Mouse (Mus musculus) forebrain, embryonic 14.5 days (tissue): ENCODE data around the gene Prdx6. TPM values are rescaled to one million over a fixed set of nuclear protein-coding genes. Genes with fewer than 3 reads are reported as not detected.

Experiments
- ATAC-seq: fragments of 200-750 bp; cut with Nextera tagmentation; 2 replicates; pipeline ENCODE4 v1.8.0; 2017; ENCODE audit warnings: mild to moderate bottlenecking, moderate library complexity
- DNase-seq: peaks from one replicate; pipeline ENCODE4 v3.0.0-alpha.2; 2015; ENCODE audit warnings: low spot score
- H3K27ac ChIP-seq: fragments of 300-500 bp; sonication (generic); 2 replicates; pipeline ENCODE4 v1.5.1; 2014; ENCODE audit warnings: low read depth, mild to moderate bottlenecking, control low read depth, low read length, moderate library complexity
- H3K27me3 ChIP-seq: fragments of 300-500 bp; sonication (generic); replicated peaks from 2 replicates; pipeline ENCODE4 v1.6.1; 2014; ENCODE audit warnings: low read length, control low read depth, mixed read lengths; ENCODE audit not compliant: control insufficient read depth, insufficient read depth
- H3K36me3 ChIP-seq: fragments of 300-500 bp; sonication (generic); 2 replicates; pipeline ENCODE4 v1.6.1; 2014; ENCODE audit warnings: low read length, control low read depth; ENCODE audit not compliant: control insufficient read depth, insufficient read depth
- H3K4me1 ChIP-seq: fragments of 300-500 bp; sonication (generic); 2 replicates; pipeline ENCODE4 v1.6.1; 2014; ENCODE audit warnings: antibody characterized with exemption, low read length, control low read depth; ENCODE audit not compliant: control insufficient read depth, insufficient read depth
- H3K4me2 ChIP-seq: fragments of 300-500 bp; sonication (generic); 2 replicates; pipeline ENCODE4 v1.6.1; 2014; ENCODE audit warnings: mild to moderate bottlenecking, control low read depth, low read length
- H3K4me3 ChIP-seq: fragments of 300-500 bp; sonication (generic); 2 replicates; pipeline ENCODE4 v1.5.1; 2014; ENCODE audit warnings: low read depth, low read length, control low read depth
- H3K9ac ChIP-seq: fragments of 300-500 bp; sonication (generic); 2 replicates; pipeline ENCODE4 v1.6.1; 2014; ENCODE audit warnings: mild to moderate bottlenecking, low read length, control low read depth, moderate library complexity
- H3K9me3 ChIP-seq: fragments of 300-500 bp; sonication (generic); replicated peaks from 2 replicates; pipeline ENCODE4 v1.6.1; 2016; ENCODE audit warnings: low read length, control low read depth, mixed read lengths; ENCODE audit not compliant: control insufficient read depth
- WGBS: fragments of 180-500 bp; shearing (Covaris S2); extraction: QIAGEN DNeasy Blood & Tissue Kit; methylation state at CpG from one replicate; pipeline ENCODE4 v1.1.7; 2014; 5-methylcytosine and 5-hydroxymethylcytosine counted together
- polyA plus RNA-seq: library from polyadenylated mRNA; unstranded; fragments of >200 nt; fragmentation: Nextera tagmentation; extraction: Ambion mirVana; gene quantifications from 2 replicates; pipeline ENCODE4 v1.2.1, GENCODE M21; 2014

The Prdx6 gene
- polyA plus RNA-seq, 1 experiment from 2014 or later, result 281 TPM

GRCm38 (mm10) chr1:161269346-161269745, 18.3 kb upstream of the Prdx6 start:
- H3K27me3 ChIP-seq, result no peaks in the 10 kb centered on the region
- H3K9ac ChIP-seq, result no peak overlapping the region
- WGBS, result 72% methylated on average over 4 of the region's 4 CpGs
- ATAC-seq (peak; percentile 72), DNase-seq (peak; percentile 62)
- no peak overlapping the region for H3K27ac ChIP-seq
- no peak overlapping the region for H3K4me2 ChIP-seq
- no peaks in the 10 kb centered on the region for H3K9me3 ChIP-seq
- no peak overlapping the region for H3K4me3 ChIP-seq
- no peaks in the 10 kb centered on the region for H3K4me1 ChIP-seq
- H3K36me3 ChIP-seq, result no peaks in the 10 kb centered on the region

- WGBS, result 69% methylated on average over 5 of the region's 5 CpGs
- DNase-seq, result no peak
These were observed 17.9 kb upstream of the Prdx6 start for GRCm38 (mm10) chr1:161268884-161269283.

GRCm38 (mm10) chr1:161268116-161268515, 17.1 kb upstream of the Prdx6 start:
- Histone ChIP-seq H3K9ac (no peak overlapping the region), H3K27ac (no peak overlapping the region), H3K4me3 (no peak overlapping the region), H3K27me3 (no peaks in the 10 kb centered on the region), H3K4me1 (no peaks in the 10 kb centered on the region), H3K9me3 (no peaks in the 10 kb centered on the region), H3K36me3 (no peaks in the 10 kb centered on the region), H3K4me2 (no peak overlapping the region)
- DNase-seq (no peak), ATAC-seq (no peak)
- WGBS, result 60% methylated on average over 7 of the region's 7 CpGs

More at GRCm38 (mm10) chr1:161268884-161269283, 17.9 kb upstream of the Prdx6 start:
- ATAC-seq, result no peak
- H3K4me1 ChIP-seq, result no peaks in the 10 kb centered on the region
- no peak overlapping the region for H3K4me3 ChIP-seq
- no peak overlapping the region for H3K4me2 ChIP-seq
- H3K27me3 ChIP-seq, result no peaks in the 10 kb centered on the region
- no peak overlapping the region for H3K9ac ChIP-seq
- no peaks in the 10 kb centered on the region for H3K9me3 ChIP-seq
- H3K27ac ChIP-seq, result no peak overlapping the region
- H3K36me3 ChIP-seq, result no peaks in the 10 kb centered on the region

GRCm38 (mm10) chr1:161264961-161265360, 13.9 kb upstream of the Prdx6 start:
- no peak overlapping the region for H3K4me2 ChIP-seq
- no peaks in the 10 kb centered on the region for H3K4me1 ChIP-seq
- H3K27ac ChIP-seq, result no peak overlapping the region
- DNase-seq, result no peak
- H3K4me3 ChIP-seq, result no peak overlapping the region
- 91% methylated on average over 5 of the region's 5 CpGs for WGBS
- H3K9me3 ChIP-seq, result no peaks in the 10 kb centered on the region
- no peak for ATAC-seq
- H3K9ac ChIP-seq, result no peak overlapping the region
- H3K36me3 ChIP-seq, result no peaks in the 10 kb centered on the region
- H3K27me3 ChIP-seq, result no peaks in the 10 kb centered on the region

GRCm38 (mm10) chr1:161263584-161263983, 12.6 kb upstream of the Prdx6 start:
- H3K27ac ChIP-seq, result no peak overlapping the region
- DNase-seq (no peak), ATAC-seq (no peak)
- no peak overlapping the region for H3K4me2 ChIP-seq
- no peaks in the 10 kb centered on the region for H3K36me3 ChIP-seq
- H3K9ac ChIP-seq, result no peak overlapping the region
- no peaks in the 10 kb centered on the region for H3K27me3 ChIP-seq
- no peak overlapping the region for H3K4me3 ChIP-seq
- no peaks in the 10 kb centered on the region for H3K9me3 ChIP-seq
- H3K4me1 ChIP-seq, result no peaks in the 10 kb centered on the region
- 93% methylated on average over 8 of the region's 8 CpGs for WGBS

GRCm38 (mm10) chr1:161262542-161262941, 11.5 kb upstream of the Prdx6 start:
- no peaks in the 10 kb centered on the region for H3K4me1 ChIP-seq
- no peaks in the 10 kb centered on the region for H3K27me3 ChIP-seq
- no peak overlapping the region for H3K4me3 ChIP-seq
- no peak for DNase-seq
- H3K9ac ChIP-seq, result no peak overlapping the region
- H3K27ac ChIP-seq, result no peak overlapping the region
- ATAC-seq, result no peak
- H3K4me2 ChIP-seq, result no peak overlapping the region
- WGBS, result 84% methylated on average over 2 of the region's 2 CpGs
- H3K9me3 ChIP-seq, result no peaks in the 10 kb centered on the region
- no peaks in the 10 kb centered on the region for H3K36me3 ChIP-seq

GRCm38 (mm10) chr1:161260761-161261160, 9.7 kb upstream of the Prdx6 start:
- Histone ChIP-seq H3K36me3 (no peaks in the 10 kb centered on the region), H3K9me3 (no peaks in the 10 kb centered on the region), H3K9ac (no peak overlapping the region), H3K4me2 (no peak overlapping the region), H3K27ac (no peak overlapping the region), H3K4me3 (no peak overlapping the region), H3K27me3 (no peaks in the 10 kb centered on the region), H3K4me1 (no peaks in the 10 kb centered on the region)
- no peak for ATAC-seq
- peak; percentile 49 for DNase-seq
- 18% methylated on average over 2 of the region's 2 CpGs for WGBS

- DNase-seq (no peak), ATAC-seq (no peak)
- Histone ChIP-seq H3K27me3 (no peaks in the 10 kb centered on the region), H3K4me3 (no peak overlapping the region), H3K4me2 (no peak overlapping the region), H3K36me3 (no peaks in the 10 kb centered on the region), H3K27ac (no peak overlapping the region), H3K9me3 (no peaks in the 10 kb centered on the region), H3K9ac (no peak overlapping the region), H3K4me1 (no peaks in the 10 kb centered on the region)
- 88% methylated on average over 6 of the region's 6 CpGs for WGBS
These were observed 8.1 kb upstream of the Prdx6 start for GRCm38 (mm10) chr1:161259142-161259541.

- Histone ChIP-seq H3K36me3 (no peaks in the 10 kb centered on the region), H3K9ac (no peak overlapping the region), H3K27ac (no peak overlapping the region), H3K4me1 (no peaks in the 10 kb centered on the region), H3K4me2 (no peak overlapping the region), H3K4me3 (no peak overlapping the region), H3K27me3 (no peaks in the 10 kb centered on the region), H3K9me3 (no peaks in the 10 kb centered on the region)
- DNase-seq, result no peak
- 96% methylated on average over 2 of the region's 2 CpGs for WGBS
- ATAC-seq, result no peak
These were observed 7.3 kb upstream of the Prdx6 start for GRCm38 (mm10) chr1:161258331-161258730.
